Mouse (Mus musculus) limb, embryonic 13.5 days (tissue): ENCODE results near the gene Hist1h4k. TPM values are rescaled to one million over a fixed set of nuclear protein-coding genes. Genes with fewer than 3 reads are reported as not detected.
"Not testable (repeated sequence)": the region's sequence is repeated elsewhere in the genome, so short reads cannot be mapped to it uniquely, and the experiment has no call there.

ENCODE experiments used
- ATAC-seq: fragments of 200-750 bp; cut with Nextera tagmentation; 2 replicates; pipeline ENCODE4 v1.8.0; 2017; ENCODE audit warnings: low read depth, moderate number of reproducible peaks, moderate TSS enrichment; ENCODE audit not compliant: low FRiP score
- H3K27ac ChIP-seq: fragments of 300-500 bp; sonication (generic); 2 replicates; pipeline ENCODE4 v1.5.1; 2015; ENCODE audit warnings: inconsistent platforms, mild to moderate bottlenecking, moderate library complexity
- H3K27me3 ChIP-seq: fragments of 300-500 bp; sonication (generic); 2 replicates; pipeline ENCODE4 v1.6.1; 2015; ENCODE audit warnings: mild to moderate bottlenecking, inconsistent platforms
- H3K36me3 ChIP-seq: fragments of 300-500 bp; sonication (generic); 2 replicates; pipeline ENCODE4 v1.6.1; 2015; ENCODE audit warnings: inconsistent platforms, mild to moderate bottlenecking, moderate library complexity
- H3K4me1 ChIP-seq: fragments of 300-500 bp; sonication (generic); 2 replicates; pipeline ENCODE4 v1.6.1; 2015; ENCODE audit warnings: inconsistent platforms
- H3K4me2 ChIP-seq: fragments of 300-500 bp; sonication (generic); replicated peaks from 2 replicates; pipeline ENCODE4 v1.6.1; 2015; ENCODE audit warnings: inconsistent platforms, mild to moderate bottlenecking, moderate library complexity
- H3K4me3 ChIP-seq: fragments of 300-500 bp; sonication (generic); 2 replicates; pipeline ENCODE4 v1.5.1; 2015; ENCODE audit warnings: moderate library complexity, mild to moderate bottlenecking, inconsistent platforms
- H3K9ac ChIP-seq: fragments of 300-500 bp; sonication (generic); 2 replicates; pipeline ENCODE4 v1.6.1; 2015; ENCODE audit warnings: mild to moderate bottlenecking, inconsistent platforms
- H3K9me3 ChIP-seq: fragments of 300-500 bp; sonication (generic); 2 replicates; pipeline ENCODE4 v1.6.1; 2016; ENCODE audit warnings: inconsistent platforms
- WGBS: fragments of 180-500 bp; shearing (Covaris S2); methylation state at CpG from one replicate; pipeline ENCODE4 v1.1.7; 2015; 5-methylcytosine and 5-hydroxymethylcytosine counted together
- polyA plus RNA-seq: library from polyadenylated mRNA; unstranded; fragments of >200 nt; fragmentation: Nextera tagmentation; extraction: Ambion mirVana; gene quantifications from 2 replicates; pipeline ENCODE4 v1.2.1, GENCODE M21; 2015

The Hist1h4k gene
- polyA plus RNA-seq, 1 experiment from 2014 or later = 8.4 TPM

DNA sequence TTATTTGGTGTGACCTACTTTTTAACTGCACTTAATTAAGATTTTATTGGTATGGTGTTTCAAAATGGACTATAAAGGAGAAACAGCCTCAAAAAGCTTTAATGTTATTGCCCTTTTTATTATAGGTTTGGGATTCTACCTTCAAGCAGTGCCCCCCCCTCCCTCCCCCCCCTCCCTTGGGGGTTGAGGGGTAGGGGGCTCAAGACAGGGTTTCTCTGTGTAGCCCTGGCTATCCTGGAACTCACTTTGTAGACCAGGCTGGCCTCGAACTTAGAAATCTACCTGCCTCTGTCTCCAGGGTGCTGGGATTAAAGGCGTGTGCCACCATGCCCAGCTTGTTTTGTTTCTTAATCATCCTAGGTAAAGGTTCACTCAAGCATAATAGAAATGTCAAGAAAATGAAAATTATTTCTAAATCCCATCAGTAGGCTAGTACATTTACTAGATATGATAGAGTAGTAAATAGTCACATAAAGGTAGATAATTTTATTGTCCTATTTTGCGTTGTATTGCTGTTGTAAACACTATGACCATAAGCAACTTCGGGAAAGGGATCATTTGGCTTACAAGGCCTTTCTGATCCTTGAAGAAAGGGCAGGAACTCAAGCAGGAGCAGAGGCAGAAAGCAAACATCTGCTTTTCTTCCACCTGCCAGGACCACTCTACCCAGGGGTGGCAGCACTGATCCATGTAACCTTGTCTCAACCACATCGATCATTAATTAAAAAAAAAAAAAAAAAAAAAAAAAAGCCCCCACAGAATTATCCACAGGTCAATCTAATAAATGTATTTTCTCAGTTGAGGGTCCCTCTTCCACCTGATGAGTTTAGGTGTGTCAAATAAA, 27.1 kb downstream of the Hist1h4k start:
- H3K36me3 ChIP-seq = no peaks in the 10 kb centered on the region
- H3K4me3 ChIP-seq = peak overlapping the region; percentile 45; the same call in 1 of the 2 replicates
- no peaks in the 10 kb centered on the region for H3K27me3 ChIP-seq
- 30% methylated on average over 5 of the region's 5 CpGs for WGBS
- peaks cover 27% of the 10 kb centered on the region for H3K4me1 ChIP-seq
- peak overlapping the region; percentile 88 for H3K27ac ChIP-seq
- H3K9me3 ChIP-seq = no peaks in the 10 kb centered on the region
- H3K9ac ChIP-seq = no peak overlapping the region
- peak overlapping the region; percentile 66 for H3K4me2 ChIP-seq
- ATAC-seq = no peak

DNA sequence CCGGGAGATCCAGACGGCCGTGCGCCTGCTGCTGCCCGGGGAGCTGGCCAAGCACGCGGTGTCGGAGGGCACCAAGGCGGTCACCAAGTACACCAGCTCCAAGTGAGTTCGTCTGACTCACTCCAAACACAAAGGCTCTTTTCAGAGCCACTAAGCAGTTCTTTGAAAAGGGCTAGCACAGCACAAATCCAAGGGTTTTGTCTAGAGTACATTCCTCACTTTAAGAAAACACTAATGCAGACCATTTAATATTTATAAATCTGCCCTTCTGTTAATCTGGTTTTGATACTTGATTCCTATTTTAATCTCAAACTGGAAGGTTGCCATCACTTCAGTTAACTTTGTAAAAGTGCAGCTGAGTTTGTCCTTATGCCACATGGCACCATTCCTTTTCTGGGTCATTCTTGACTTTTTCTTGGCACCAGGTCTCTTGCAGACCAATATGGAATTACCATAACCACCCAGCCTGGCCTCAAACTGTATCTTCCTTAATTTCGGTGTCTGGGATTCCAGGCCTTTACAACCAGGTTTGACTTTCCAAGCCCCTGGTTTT, 27.9 kb downstream of the Hist1h4k start:
- WGBS = 2% methylated on average over 11 of the region's 11 CpGs

DNA sequence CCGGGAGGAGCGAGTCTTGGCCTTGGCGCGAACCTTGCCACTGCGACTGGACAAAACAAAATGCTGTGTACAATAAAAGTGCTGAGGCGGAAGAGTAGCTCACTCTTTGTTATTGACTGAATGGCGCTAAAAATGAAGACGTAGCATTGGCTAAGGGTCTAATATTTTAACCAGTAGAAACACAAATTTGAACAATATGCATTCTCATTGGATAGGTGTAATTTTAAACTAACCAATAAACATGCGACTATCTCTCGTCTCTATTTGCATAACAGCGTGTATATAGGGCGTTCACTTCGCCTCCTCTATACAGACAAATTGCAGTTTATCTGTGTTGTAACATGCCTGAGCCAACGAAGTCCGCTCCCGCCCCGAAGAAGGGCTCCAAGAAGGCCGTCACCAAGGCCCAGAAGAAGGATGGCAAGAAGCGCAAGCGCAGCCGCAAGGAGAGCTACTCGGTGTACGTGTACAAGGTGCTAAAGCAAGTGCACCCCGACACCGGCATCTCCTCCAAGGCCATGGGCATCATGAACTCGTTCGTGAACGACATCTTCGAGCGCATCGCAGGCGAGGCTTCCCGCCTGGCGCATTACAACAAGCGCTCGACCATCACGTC, 28.4 kb downstream of the Hist1h4k start, which contains the start of gene Hist1h2bm:
TSS of gene Hist1h2bm (plus strand) at position 288 of the 616 bp plus-strand sequence.
- not testable (repeated sequence) for H3K9me3 ChIP-seq, H3K36me3 ChIP-seq, H3K27me3 ChIP-seq
- H3K4me1 ChIP-seq = peaks cover 33% of the 10 kb centered on the region
- H3K4me2 ChIP-seq = peak within 1 kb of the TSS; percentile 66
- under 1% methylated on average over 37 of the region's 37 CpGs for WGBS
- H3K9ac ChIP-seq = peak within 1 kb of the TSS; percentile 63
- ATAC-seq = peak; percentile 97
- H3K4me3 ChIP-seq = peak within 1 kb of the TSS; percentile 45
- peak within 1 kb of the TSS; percentile 88 for H3K27ac ChIP-seq

More for the DNA sequence above, 27.9 kb downstream of the Hist1h4k start:
- Histone ChIP-seq H3K4me3 (peak overlapping the region; percentile 45), H3K4me1 (peaks cover 30% of the 10 kb centered on the region), H3K4me2 (peak overlapping the region; percentile 66), H3K27ac (peak overlapping the region; percentile 88), H3K9ac (peak overlapping the region; percentile 62), H3K9me3 (no peaks in the 10 kb centered on the region), H3K27me3 (no peaks in the 10 kb centered on the region), H3K36me3 (no peaks in the 10 kb centered on the region)
- no peak; the same call in 1 of the 2 replicates for ATAC-seq

DNA sequence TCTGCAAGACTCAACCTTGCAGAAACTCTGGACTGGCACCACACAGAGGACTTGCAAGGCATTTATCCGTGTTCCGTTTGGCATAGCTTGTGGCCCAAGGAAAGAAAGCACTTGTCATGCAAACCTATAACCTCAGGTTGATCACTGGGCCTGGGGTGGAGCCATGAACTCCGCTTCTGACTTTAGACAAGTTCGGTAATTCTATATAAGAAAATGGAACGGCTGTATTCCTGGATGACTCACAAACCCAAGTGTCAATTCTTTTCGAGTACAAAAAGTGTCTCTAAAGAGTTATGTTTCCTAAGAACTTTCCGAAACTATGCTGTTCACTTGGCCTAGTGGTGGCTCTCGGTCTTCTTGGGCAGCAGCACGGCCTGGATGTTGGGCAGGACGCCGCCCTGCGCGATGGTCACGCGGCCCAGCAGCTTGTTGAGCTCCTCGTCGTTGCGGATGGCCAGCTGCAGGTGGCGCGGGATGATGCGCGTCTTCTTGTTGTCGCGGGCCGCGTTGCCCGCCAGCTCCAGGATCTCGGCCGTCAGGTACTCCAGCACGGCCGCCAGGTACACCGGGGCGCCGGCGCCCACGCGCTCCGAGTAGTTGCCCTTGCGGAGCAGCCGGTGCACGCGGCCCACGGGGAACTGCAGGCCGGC, 29.1 kb downstream of the Hist1h4k start:
- peaks cover 34% of the 10 kb centered on the region for H3K4me1 ChIP-seq
- peak overlapping the region; percentile 88 for H3K27ac ChIP-seq
- H3K4me3 ChIP-seq = peak overlapping the region; percentile 45
- H3K27me3 ChIP-seq, ATAC-seq, H3K9me3 ChIP-seq, H3K36me3 ChIP-seq: not testable (repeated sequence)
- peak overlapping the region; percentile 63 for H3K9ac ChIP-seq
- 2% methylated on average over 24 of the region's 44 CpGs for WGBS
- peak overlapping the region; percentile 66 for H3K4me2 ChIP-seq

DNA sequence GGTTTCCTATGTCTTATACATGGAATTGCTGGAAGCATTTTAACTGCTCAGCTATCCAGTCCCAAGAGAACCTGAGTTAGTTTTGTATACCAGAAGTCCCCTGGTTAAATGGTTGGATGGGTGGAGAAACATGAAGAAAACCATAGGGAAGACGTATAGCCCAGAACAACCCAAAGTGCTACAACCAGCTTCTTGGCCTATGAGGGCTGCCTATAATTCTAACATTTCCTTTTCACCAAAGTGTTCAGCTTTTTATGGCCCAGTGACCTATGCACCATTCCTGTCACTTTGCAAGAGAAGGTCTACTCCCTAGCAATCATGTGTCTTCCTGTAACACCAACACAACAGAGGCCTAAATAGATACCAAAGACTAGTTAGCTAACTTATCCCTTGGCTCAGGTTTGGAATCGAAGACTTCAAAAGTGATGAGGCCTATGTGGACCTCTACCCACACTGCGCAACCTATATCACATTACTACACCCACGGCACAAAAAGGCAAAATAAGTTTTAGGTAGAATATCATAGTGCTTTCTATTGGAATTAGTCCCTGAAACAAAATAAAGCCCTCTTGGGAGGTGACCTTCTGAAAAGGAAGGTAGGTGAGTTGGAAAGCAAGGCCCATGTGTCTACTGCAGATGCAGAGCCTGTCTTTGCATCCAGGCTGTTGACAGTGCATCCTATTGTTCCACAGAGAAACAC, 31.8 kb downstream of the Hist1h4k start:
- peak overlapping the region; percentile 49 for H3K4me3 ChIP-seq
- H3K27me3 ChIP-seq = no peaks in the 10 kb centered on the region
- no peaks in the 10 kb centered on the region for H3K36me3 ChIP-seq
- no peaks in the 10 kb centered on the region for H3K9me3 ChIP-seq
- H3K9ac ChIP-seq = peak overlapping the region; percentile 83
- peak overlapping the region; percentile 85 for H3K4me2 ChIP-seq
- ATAC-seq = no peak
- peak overlapping the region; percentile 89 for H3K27ac ChIP-seq
- peaks cover 42% of the 10 kb centered on the region for H3K4me1 ChIP-seq
- WGBS = 56% methylated on average over 4 of the region's 4 CpGs

DNA sequence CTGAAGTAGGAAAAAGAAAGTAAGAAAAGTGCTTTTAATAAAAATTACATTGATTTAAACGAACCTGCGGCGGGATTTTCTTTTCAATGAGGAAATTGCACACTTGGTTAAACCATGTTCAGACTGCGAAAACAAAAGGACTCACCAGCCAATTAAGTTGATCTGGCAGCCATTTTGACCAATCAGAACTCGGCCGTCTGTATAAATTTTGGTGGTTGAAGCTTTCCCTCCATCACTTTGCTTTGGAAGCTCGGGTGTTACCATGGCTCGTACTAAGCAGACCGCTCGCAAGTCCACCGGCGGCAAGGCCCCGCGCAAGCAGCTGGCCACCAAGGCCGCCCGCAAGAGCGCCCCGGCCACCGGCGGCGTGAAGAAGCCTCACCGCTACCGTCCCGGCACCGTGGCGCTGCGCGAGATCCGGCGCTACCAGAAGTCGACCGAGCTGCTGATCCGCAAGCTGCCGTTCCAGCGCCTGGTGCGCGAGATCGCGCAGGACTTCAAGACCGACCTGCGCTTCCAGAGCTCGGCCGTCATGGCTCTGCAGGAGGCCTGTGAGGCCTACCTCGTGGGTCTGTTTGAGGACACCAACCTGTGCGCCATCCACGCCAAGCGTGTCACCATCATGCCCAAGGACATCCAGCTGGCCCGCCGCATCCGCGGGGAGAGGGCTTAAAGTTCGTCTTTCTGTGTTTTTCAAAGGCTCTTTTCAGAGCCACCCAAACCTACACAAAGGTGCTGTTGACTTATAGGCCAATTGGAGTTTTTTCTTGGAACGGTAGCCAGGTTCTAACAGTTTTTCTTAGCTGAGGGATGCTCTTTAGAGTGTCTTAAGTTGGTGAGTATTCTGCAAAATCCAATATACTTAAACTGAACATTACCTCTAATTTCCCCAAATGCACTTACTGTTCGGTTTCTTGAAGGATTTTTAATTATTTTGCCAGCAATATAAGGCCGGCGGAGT, 32.6 kb downstream of the Hist1h4k start, which contains the start of gene Hist1h3h:
TSS of gene Hist1h3h (plus strand) at position 263 of the 961 bp plus-strand sequence.
- under 1% methylated on average over 30 of the region's 56 CpGs for WGBS
- ATAC-seq = peak; percentile 42
- not testable (repeated sequence) for H3K9me3 ChIP-seq, H3K27me3 ChIP-seq, H3K36me3 ChIP-seq
- Histone ChIP-seq H3K27ac (peak within 1 kb of the TSS; percentile 95), H3K4me3 (peak within 1 kb of the TSS; percentile 51), H3K4me1 (peaks cover 38% of the 10 kb centered on the region), H3K9ac (peak within 1 kb of the TSS; percentile 83), H3K4me2 (peak within 1 kb of the TSS; percentile 85)

DNA sequence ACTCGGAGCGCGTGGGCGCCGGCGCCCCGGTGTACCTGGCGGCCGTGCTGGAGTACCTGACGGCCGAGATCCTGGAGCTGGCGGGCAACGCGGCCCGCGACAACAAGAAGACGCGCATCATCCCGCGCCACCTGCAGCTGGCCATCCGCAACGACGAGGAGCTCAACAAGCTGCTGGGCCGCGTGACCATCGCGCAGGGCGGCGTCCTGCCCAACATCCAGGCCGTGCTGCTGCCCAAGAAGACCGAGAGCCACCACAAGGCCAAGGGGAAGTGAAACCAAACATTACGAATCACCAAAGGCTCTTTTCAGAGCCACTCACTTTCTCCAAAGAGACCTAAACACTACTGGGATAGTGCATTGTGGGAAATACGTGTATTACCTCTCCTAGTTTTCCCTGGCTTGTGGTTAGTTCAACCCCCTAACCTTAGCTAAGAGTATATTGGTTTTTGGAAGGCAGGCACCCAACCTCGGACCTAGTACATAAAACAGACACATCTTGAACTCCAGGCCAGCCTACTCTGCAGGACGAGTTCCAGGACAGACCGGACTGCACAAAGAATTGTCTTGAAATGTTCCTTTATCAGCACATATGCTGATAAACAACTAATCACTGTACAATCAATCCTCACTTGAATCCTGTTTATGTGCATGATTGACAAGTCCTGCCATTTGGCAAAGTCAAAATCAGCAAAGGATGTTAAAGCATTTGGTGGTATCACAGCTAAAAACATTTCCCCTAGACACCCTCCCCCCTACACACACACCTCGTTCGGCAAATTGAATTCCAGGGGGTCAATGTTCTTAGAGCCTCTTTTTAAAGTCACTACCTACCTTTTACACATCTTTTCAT, 33.5 kb downstream of the Hist1h4k start:
- not testable (repeated sequence) for ATAC-seq, H3K27me3 ChIP-seq, H3K36me3 ChIP-seq, H3K9me3 ChIP-seq
- Histone ChIP-seq H3K9ac (peak overlapping the region; percentile 81), H3K4me2 (peak overlapping the region; percentile 85), H3K4me3 (peak overlapping the region; percentile 51), H3K27ac (peak overlapping the region; percentile 95), H3K4me1 (peaks cover 35% of the 10 kb centered on the region)
- under 1% methylated on average over 14 of the region's 38 CpGs for WGBS

DNA sequence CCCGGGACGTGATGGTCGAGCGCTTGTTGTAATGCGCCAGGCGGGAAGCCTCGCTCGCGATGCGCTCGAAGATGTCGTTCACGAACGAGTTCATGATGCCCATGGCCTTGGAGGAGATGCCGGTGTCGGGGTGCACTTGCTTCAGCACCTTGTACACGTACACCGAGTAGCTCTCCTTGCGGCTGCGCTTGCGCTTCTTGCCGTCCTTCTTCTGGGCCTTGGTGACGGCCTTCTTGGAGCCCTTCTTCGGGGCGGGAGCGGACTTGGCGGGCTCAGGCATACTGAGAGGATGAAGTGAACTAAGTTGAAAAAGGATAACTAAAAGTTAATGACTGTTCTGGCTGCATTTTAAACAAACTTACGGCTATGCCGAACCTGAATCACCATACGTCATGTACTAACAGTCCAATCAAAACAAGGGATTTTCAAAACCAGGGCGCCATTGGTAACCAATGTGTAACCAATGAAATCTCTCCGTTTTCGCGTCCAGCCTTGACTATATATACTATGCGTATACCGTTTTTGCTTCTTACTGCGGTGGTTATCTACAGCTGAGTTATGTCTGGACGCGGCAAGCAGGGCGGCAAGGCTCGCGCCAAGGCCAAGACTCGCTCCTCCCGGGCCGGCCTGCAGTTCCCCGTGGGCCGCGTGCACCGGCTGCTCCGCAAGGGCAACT, 34.3 kb downstream of the Hist1h4k start, which contains the start of the genes Hist1h2bl and Hist1h2ai:
TSS of gene Hist1h2bl (minus strand) at position 280 of the 676 bp plus-strand sequence.
TSS of gene Hist1h2ai (plus strand) at position 559 of the 676 bp plus-strand sequence.
- under 1% methylated on average over 36 of the region's 50 CpGs for WGBS
- peak; percentile 94 for ATAC-seq

DNA sequence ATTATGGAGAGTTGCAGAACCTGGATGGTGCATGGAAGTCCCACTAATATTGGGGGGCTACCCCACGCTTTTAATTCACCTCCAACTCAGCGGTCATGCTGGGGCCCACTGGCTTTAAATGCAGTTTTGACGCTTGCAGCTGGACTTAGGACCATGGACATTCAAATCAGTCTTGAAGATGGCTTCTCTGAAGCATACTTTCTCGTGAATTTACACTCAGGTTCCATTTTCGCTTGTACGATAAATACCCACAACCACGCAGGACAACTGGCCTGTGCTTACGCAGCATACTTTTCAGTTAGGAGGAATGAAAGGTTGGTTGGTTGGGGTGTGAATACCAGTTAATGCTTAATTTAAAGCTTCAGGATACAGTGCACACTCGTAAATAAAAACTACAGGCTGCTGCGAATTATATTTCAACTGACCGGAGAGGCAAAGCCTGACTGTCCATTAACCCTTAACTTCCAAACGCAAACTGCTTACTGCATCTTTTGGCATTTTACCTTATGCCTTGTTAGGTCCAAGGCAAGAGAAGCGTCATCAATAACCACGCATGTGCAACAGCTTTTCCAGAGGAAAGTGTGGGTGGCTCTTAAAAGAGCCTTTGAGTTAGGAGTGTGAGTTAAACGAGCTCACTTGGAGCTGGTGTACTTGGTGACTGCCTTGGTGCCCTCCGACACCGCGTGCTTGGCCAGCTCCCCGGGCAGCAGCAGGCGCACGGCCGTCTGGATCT, 35.0 kb downstream of the Hist1h4k start:
- H3K9me3 ChIP-seq = no peaks in the 10 kb centered on the region
- H3K4me3 ChIP-seq = peak overlapping the region; percentile 51
- no peak for ATAC-seq
- no peaks in the 10 kb centered on the region for H3K36me3 ChIP-seq
- peak overlapping the region; percentile 72 for H3K9ac ChIP-seq
- H3K27me3 ChIP-seq = no peaks in the 10 kb centered on the region
- WGBS = under 1% methylated on average over 22 of the region's 22 CpGs
- H3K4me1 ChIP-seq = peaks cover 29% of the 10 kb centered on the region
- peak overlapping the region; percentile 85 for H3K4me2 ChIP-seq
- peak overlapping the region; percentile 90 for H3K27ac ChIP-seq

More for the DNA sequence above, 34.3 kb downstream of the Hist1h4k start, which contains the start of the genes Hist1h2bl and Hist1h2ai:
- H3K36me3 ChIP-seq, H3K9me3 ChIP-seq, H3K27me3 ChIP-seq: not testable (repeated sequence)
- Histone ChIP-seq H3K9ac (peak within 1 kb of the TSS; percentile 81), H3K4me1 (peaks cover 35% of the 10 kb centered on the region), H3K4me3 (peak within 1 kb of the TSS; percentile 51), H3K27ac (peak within 1 kb of the TSS; percentile 95), H3K4me2 (peak within 1 kb of the TSS; percentile 85)
